Mouse (Mus musculus) CD8-positive naive resting alpha-beta T cell, adult 2 months (primary cell): ENCODE results near the gene B230104I21Rik.

ENCODE experiments used
- DNase-seq, 2 experiments: peaks; one replicate each; pipeline ENCODE4 v3.0.0; 2022; ENCODE audit warnings: low read depth in 2 of 2, low spot score in 2 of 2

The B230104I21Rik gene

DNA sequence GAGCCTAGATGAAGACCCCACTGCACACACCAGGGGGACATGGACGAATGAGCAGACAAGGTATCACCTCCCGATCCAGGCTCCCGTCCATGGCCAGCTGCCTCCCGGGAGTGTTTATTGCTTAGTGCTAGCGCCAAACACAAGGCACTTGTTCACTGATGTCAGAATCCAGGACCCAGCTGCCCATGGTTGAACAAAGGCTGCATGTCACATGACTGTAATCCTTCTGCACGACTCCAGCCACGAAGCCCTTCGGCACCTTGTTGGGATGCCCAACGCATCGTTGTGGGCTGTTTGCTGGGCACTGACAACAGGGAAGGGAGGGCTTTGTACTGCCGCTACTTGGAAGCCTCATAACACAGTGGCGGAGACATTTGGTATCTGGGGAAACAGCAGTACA, at the start of gene B230104I21Rik:
Gene B230104I21Rik (plus strand): TSS at position 367 of the 400 bp plus-strand sequence.
- DNase-seq: no peak

DNA sequence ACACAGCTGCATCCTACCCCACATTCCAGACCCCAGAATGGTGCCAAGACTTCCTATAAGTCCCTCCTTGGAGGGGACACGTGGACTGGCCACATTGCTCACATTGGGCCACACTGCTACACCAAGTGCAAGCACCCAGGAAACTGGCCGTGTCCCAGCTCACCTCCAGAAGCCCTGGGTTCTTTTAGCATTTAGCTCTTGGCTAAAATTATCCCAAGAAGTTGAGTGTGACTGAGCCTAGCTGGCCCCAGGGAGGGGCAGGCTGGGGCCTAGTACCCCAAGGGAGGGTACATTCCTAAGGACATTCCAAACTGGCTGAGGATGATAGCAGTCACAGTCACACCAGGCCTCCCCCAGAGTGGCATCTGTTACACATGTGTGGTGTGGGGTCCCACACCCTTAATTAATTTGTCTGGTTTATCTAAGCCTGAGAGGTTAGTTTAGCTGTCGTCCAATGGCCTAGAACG, 42.2 kb upstream of the B230104I21Rik start:
- DNase-seq: no peak

DNA sequence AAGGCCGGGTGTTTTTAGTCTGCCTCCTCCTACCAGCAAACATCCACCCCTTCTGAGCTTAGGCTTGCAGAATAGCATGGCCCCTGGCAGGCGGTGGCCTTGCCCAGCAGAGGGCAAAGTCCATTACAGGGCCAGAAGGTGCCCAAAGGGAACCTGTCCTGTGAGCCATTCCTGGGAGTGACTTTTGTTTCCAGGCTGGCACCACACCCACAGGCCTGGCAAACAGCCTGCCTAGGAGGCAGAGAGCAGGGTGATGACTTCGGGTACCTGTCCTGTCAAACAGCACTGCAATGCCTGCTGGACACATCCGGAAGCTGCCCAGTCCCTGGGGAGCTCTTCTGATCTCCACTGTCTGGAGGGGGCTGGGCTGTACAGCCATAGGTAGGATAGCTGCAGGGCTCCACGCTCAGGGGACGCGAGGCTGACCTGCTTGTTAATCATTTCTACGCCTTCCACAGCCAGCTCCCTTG, 41.6 kb upstream of the B230104I21Rik start:
- DNase-seq: no peak

DNA sequence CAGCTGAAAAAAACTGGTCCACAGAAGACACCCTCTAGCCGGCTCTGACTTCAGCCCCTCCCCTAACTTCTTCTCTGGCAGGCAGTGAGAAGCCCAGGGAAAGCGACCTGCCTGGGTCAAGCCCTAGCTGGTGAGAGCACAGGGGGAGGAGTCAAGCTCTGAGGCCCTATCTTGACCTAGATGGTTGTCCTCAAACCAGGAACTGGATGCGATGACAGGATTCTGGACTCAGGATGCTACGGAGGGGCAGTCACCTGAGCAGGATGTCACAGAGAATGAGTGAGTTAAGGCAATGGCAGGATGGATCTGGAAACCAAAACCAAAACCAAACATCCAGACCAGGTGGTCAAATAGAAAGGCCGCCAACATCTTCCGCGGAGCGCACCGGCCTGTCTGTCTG, 38.2 kb upstream of the B230104I21Rik start:
- no peak for DNase-seq

DNA sequence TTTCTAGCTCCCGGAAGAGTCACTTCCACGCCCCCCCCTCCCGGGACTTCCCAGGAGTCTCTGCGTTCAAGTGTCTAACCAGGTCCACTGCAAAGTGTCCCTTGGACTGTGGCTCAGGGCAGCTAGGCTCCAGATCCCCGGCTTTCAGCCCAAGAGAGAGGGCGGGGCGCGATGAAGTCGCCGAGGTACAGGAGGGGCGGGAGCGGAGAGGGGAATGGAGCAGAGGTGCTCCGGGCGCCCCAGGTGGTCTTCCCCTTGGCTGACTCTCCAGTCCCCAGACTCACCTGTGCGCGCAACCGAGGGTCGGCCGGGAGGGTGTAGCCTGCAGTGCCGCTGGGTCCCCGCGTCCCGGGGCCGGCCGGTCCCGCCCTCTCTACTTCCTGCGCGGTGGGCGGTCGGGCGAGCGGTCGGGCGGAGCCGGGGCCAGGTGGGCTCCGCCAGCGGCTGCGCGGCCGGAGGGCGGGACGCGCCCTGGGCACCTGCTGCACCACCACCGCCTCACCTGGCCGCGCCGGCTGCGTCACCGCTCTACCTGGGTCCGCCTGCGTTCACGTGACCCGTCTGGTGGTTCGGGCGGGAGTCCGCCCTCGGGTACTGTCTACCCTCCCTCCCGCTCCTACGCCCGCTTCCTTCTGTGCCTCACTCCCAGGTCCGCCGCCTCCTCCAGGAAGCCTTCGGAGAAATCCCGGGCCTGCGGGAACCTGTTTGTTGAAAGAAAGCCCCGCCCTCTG, 36.2 kb upstream of the B230104I21Rik start:
- DNase-seq: no peak

DNA sequence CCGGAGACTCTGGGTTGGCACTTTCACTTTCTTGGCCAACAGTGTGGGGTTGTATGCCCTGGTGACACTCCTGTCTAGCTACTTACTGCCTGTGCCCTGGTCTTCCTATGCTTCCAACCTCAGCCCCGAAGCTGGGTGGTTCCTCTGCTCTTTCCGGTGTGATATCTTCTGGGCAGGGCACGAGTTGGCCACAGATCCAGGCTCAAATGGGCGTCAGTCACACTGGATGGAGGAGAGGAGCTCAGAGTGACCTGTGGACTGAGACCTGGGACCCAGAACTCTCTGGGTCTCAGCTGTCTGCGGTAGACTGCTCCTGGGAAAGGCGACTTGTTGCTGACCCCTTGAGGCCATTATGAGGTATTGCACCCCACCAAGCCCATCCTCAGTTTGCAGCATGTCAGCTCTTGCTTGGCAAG, 34.5 kb upstream of the B230104I21Rik start, which contains the start of gene Arhgef16:
Gene Arhgef16 (minus strand): TSS at position 211 of the 416 bp plus-strand sequence.
- peak in 1 of 2 experiments; percentile 3 for DNase-seq

DNA sequence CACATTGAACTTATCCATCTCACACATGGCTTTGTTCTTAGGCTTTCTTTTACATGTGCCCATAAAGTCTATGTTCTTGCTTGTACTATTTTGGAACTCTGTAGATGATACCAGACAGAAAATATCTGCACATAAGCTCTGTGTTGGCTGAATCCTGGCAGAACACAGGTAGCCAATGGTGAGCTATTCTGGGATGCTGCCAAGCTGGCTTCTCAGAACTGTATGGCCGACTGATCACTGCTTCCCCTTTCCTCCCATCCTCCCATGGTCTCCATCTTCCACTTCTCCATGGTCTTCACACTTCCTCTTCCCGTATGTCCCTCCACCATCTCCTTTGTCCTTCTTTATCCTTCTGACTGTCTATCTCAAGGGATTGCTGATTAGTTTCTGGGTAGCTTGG, 26.8 kb upstream of the B230104I21Rik start:
- DNase-seq: no peak

DNA sequence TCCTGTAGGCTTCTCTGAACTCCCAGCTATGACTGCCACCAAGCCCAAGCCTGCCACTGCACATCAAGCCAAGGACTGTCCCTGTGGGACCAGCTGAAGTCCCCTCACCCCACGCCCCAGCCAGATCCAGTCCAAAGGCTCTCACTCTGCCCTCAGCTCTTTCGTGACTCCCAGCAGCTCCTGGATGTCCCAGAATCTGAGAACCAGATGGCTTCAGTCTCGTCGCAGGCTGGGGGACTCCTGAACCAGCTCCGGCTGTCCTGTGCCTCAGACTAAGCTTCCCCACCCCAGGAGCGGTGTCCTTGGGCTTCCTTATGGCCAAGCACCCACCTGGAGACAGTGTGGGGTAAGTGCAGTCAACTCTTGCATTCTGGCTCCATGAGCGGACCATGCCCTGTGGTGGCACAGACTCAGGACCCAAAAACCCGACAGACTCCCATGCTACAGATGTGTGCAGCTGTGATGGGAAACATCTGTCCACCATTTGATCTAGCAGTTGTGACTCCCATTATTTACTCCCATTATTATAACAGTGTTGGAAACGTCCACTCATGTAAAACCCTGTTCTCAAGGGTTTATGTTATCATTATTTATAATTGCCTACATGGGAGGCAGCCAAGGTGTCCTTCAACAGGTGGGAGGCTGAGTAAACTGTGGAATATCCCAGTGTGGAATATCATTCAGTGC, 25.2 kb upstream of the B230104I21Rik start:
- no peak for DNase-seq

DNA sequence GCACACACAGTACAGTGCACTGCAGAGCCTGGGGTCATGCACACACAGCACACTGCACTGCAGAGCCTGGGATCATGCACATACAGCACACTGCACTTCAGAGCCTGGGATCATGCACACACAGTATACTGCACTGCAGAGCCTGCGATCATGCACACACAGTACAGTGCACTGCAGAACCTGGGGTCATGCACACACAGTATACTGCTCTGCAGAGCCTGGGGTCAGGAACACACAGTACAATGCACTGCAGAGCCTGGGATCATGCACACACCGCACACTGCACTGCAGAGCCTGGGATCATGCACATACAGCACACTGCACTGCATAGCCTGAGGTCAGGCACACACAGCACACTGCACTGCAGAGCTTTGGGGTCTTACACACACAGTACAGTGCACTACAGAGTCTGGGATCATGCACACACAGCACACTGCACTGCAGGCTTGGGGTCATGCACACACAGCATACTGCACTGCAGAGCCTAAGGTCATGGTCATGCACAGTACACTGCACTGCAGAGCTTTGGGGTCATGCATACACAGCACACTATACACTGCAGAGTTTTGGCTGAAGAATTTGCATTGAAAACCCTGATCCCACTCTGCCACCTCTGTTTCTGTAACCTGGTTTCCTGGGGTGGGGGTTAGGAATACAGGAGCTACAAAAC, 23.6 kb upstream of the B230104I21Rik start:
- no peak for DNase-seq

DNA sequence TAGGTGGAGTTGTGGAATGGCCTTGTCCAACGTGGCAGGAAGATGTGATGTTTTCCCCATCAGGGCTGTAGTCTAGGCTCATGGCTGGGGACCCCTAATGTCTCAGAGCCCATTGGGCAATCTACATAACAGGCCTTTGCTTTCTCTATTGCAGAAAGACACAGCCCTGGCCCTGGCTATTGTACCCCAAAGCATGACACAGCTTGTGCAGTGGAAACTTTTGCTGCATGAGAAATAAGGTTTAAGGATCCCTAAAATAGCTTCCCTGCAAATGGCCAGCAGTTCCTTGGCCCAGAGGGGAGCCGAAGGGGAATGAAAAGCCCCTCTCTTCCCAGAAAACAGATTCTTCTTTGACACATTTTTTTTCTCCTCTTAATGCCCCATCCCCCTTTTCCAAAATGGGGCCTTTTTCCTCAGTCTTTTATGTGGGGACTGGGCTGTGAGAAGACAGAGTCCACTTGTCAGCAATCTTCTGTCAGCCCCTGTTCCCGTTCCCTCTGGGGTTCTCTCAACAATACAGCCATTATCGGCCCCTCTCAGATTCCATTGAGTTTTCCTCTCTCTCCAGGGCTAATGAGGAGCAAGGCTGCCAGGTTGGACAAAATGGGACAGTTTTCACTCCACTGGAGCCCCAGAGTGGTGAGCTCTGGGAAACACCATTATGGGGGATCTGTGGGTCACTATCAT, 22.8 kb upstream of the B230104I21Rik start:
- no peak for DNase-seq

DNA sequence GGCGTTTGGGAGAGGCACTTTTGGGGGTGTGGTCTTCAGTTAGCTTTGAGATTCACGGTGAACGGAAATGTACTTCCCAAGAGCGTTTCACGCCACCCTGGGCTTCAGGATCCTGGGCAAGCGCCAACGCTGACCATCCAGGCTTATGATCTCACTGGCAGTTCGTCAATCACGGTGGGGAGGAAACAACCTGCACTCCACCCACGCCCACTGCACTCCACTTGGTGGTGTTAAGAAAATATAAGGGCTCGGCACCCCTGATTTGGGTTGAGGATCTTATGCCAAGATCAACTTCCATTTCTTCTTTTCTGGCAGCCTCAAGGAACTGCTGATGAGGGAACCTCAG, 22.3 kb upstream of the B230104I21Rik start:
- no peak for DNase-seq

DNA sequence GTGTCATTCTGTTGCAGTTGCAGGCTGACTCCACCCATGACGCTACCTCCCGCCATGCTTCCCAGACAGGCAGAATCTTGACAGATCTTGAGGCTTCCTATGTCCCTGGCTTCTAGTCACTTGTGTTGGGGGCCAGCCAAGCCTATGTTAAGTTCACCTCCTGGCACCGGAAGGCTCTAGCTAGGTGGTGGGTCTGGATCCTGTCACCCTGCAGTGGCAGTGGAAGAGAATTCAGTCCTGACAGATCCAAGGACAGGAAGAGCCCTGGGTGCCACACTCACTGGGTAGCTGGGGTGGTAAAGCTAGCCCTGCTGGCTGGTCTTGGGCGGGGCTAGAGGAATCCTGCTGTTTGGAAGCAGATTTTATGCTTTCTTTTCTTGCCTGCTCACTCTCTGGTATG, 10.5 kb upstream of the B230104I21Rik start:
- no peak for DNase-seq

DNA sequence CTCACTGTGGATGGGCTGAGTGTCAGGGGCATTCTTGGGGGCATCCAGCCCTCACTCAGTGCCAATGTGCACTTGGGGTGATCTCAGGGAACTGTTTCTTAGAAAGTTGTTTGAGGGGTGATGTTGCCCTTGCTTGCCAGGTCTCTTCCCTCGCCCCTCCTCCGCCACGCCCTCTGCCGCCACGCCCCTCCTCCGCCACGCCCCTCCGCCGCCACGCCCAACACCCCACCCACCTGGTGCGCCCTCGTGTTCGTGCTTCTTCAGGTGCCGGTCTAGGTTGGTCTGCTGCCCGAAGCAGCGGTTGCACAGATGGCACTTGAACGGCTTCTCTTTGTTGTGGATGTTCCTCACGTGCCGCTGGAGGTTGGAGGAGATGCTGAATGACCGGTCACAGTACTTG, 7.5 kb upstream of the B230104I21Rik start:
- no peak for DNase-seq

DNA sequence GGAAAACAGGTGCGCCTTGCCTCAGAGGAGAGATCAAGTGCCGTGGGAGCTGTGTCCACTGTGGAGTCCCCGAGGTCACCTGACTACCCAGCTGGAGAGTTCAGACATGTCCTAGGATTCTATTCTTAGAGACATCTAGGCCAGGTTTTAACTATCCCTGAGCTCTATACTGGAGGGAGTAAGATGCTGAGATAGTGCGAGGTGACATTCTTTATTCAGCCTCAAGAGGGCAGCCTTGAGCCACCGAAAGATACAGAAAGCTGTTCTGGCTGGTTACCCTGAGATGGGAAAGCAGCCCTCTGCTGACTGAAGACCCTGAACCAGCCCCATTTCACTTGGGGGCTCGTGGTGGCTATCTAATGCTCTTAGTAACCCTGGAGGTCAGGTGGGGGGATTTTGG, 7.1 kb upstream of the B230104I21Rik start:
- peak in 1 of 2 experiments; percentile 23 for DNase-seq

DNA sequence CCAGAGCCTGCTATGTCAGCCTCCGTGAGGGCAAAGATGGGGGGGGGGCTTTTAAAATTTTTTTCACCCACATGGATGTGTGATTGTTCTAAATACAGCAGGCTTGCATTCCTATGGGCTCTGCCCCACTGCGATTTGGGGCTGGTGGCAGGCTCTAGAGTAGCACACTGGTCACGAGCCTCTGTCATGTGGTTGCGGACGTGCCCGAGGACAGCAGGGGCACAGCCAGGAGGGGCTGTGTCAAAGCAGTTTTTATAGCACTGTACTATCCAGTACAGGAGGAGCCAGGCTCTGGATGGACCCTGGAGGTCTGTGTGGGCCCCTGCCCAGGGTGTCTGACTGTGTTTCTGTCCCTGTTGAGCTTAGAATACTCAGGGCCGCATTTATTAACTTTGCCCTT, 5.9 kb upstream of the B230104I21Rik start:
- no peak for DNase-seq

DNA sequence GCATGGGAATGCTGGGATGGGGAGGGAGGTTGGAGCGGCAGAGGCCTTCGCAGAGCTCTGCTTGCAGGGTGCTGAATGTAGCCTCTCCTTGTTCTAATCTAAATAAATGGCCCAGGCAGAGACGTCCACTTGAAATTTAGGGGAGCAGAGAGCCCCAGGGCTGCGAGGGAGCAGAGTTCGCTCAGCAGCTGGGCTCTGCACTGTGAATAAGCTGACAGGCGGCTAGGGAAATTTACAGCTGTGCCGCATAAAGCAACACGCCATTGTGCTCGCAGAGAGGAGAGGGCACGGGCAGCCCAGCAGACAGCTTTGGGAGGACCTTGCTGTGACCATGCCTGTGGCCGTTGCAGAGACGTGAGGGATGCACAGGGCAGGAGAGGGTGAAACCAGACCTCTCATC, 4.7 kb upstream of the B230104I21Rik start:
- no peak for DNase-seq

DNA sequence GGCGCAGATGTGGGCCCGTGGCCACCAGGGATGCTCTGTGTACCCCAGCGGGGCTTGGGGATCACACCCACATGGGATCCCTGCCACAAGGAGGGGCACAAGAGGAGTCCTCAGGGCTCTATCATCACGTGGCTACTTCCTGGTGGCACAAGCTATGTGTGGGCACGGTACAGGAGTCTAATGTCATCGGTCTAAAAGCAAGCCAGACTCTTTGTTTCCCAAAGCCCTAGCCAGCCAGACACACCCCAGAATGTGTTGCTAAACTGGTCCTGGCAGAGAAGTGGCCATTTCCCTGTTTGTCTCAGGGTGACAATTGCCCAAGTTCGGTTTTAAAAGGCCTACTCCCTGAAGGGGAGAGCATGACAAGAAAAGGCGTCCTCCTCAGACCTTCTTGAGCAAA, 2.6 kb upstream of the B230104I21Rik start:
- no peak for DNase-seq

DNA sequence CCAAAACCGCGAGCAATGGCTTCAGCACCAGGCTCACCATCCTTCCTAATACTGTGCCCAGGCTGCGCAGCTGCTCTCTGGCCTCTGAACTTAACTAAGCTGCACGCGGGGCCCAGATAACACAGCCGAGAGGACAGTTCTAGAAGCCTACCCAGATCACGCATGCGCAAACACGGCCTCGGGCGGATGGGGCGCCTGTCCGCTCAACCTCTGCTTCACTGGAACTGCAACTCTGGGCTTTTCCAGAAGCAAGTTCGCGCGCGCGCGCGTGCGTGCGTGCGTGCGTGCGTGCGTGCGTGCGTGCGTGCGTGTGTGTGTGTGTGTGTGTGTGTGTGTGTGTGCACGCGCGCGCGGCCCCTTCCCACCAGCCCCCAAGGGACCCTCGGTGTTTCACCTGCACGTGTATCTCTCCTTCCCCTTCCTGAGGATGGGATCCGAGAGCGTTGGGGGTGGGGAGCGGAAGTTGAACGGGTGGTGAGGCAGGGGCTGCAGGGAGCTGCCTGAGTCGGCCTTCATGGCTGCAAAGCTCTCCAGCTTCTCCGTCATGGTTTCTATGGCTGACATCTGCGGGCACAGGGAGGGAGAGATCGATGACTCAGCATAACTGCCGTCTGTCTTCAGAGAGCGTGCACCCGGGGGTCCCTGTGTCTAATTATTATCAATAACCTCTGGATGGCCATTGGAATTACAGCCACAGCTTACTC, 1.1 kb upstream of the B230104I21Rik start:
- no peak for DNase-seq

DNA sequence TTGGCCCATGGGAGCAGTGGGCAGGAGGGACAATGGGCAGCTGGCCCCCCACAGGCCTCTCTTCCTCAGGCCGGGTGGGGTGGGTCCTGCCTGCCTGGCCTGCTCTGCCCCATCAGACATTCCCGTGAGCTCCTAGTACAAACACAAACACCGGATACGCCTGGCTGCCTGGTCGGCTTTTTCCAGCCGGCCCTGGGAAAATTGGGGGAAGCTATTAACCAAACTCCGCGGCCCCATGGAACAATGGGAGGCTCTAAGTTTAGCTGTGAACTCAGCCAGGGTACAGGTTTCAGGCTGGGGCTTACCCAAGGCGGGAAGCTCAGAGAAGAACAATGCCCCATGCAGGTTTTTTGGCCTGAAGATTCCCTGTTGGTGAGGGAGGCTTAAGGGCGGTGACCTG, 723 bp downstream of the B230104I21Rik start:
- DNase-seq: no peak

DNA sequence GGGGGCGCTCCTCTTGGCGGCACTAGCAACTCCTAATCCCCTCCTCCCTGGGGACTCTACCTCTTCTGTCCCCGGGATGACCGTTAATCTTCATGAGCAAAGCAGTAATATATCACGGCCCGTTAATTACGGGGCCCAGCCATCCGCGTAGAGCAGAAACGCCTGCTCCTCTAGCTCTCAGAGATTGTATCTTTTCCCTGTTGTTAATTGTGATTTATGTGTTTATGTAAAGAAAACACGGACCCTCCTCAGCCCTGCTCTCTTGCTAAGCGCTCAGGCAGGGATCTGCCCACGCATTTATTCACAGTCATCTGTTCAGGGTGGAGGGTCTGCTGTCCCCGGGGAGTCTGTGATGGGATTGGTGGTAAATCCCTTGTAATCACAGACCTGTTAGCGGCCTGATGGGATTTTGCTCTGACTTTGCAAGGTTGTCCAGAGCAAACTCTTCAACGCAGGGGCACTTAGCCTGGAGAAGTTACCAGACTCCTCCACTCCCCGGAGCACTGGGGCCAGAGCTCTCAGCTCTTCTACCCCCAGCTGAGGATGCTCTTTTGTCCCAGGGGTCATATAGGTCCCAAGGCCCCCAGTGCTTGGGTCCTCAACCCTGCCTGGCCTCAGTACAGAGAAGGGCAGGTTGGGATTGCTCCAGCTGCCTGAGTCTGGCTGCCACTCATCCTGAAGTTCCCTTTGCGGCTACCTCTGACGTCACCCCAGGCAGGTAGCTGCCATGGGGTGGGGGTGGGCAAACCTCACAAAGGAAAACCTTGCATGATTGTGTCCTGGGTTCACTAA, 11.0 kb downstream of the B230104I21Rik start:
- DNase-seq: no peak
